Mouse (Mus musculus) kidney, embryonic 16.5 days (tissue): ENCODE data around the gene Sh3glb2. TPM values are rescaled to one million over a fixed set of nuclear protein-coding genes. Genes with fewer than 3 reads are reported as not detected.

Source experiments
- microRNA-seq: library from miRNA; unstranded; fragments of <30 nt; microRNA quantifications from one replicate; pipeline ENCODE4, GENCODE M21; 2016
- polyA plus RNA-seq: library from polyadenylated mRNA; unstranded; fragments of >200 nt; fragmentation: Nextera tagmentation; extraction: Ambion mirVana; gene quantifications from 2 replicates; pipeline ENCODE4 v1.2.1, GENCODE M21; 2015

Gene Sh3glb2
- polyA plus RNA-seq, 1 experiment from 2014 or later, result 102 TPM

Small RNAs within 50 kb of the gene (microRNA-seq; reads per million reads assigned to microRNA genes)
- gene Gm47292, result not detected

Other genes with a start within 250 kb of the Sh3glb2 start
- 5.6 and 8.0 TPM in 2 replicates for gene Zer1, start 234.8 kb downstream of the Sh3glb2 start, polyA plus RNA-seq
- gene Tbc1d13, start 225.6 kb downstream of the Sh3glb2 start, polyA plus RNA-seq, result 8.2 and 12.3 TPM in 2 replicates
- 22.0 and 22.8 TPM in 2 replicates for gene Endog, start 187.8 kb downstream of the Sh3glb2 start, polyA plus RNA-seq
- 83.5 and 93.2 TPM in 2 replicates for gene Spout1, start 180.9 kb downstream of the Sh3glb2 start, polyA plus RNA-seq
- gene Kyat1, start 153.5 kb downstream of the Sh3glb2 start, polyA plus RNA-seq, result 12.0 and 13.4 TPM in 2 replicates
- gene Lrrc8a, start 121.6 kb downstream of the Sh3glb2 start, polyA plus RNA-seq, result 43.8 and 46.2 TPM in 2 replicates
- gene Gm28035, start 118.8 kb downstream of the Sh3glb2 start, polyA plus RNA-seq, result 0.45 TPM in 2 replicates
- gene Phyhd1, start 93.1 kb downstream of the Sh3glb2 start, polyA plus RNA-seq, result 15.8 and 16.0 TPM in 2 replicates
- not detected in 2 replicates for gene Gm28038, start 78.3 kb downstream of the Sh3glb2 start, polyA plus RNA-seq
- 42.6 and 44.2 TPM in 2 replicates for gene Dolk, start 73.0 kb downstream of the Sh3glb2 start, polyA plus RNA-seq
- 37.6 and 47.9 TPM in 2 replicates for gene Nup188, start 72.9 kb downstream of the Sh3glb2 start, polyA plus RNA-seq
- gene Miga2, start 4.9 kb upstream of the Sh3glb2 start, polyA plus RNA-seq, result 32.0 and 34.9 TPM in 2 replicates
- gene Dolpp1, start 32.9 kb upstream of the Sh3glb2 start, polyA plus RNA-seq, result 44.2 and 46.8 TPM in 2 replicates
- gene Crat, start 56.5 kb upstream of the Sh3glb2 start, polyA plus RNA-seq, result 40.9 and 44.2 TPM in 2 replicates
- gene Ptpa, start 56.7 kb upstream of the Sh3glb2 start, polyA plus RNA-seq, result 184 and 191 TPM in 2 replicates
- gene Ier5l, start 114.9 kb upstream of the Sh3glb2 start, polyA plus RNA-seq, result 2.2 and 2.9 TPM in 2 replicates
- gene Cstad, start 235.7 kb upstream of the Sh3glb2 start, polyA plus RNA-seq, result 1.5 and 2.5 TPM in 2 replicates